Mouse (Mus musculus): ENCODE data around the gene Lca5l. TPM values are rescaled to one million over a fixed set of nuclear protein-coding genes. Genes with fewer than 3 reads are reported as not detected.

The Lca5l gene
- 0.25 and 0.38 TPM in 2 replicates for polyA plus RNA-seq (2012; rRNA removed)

DNA sequence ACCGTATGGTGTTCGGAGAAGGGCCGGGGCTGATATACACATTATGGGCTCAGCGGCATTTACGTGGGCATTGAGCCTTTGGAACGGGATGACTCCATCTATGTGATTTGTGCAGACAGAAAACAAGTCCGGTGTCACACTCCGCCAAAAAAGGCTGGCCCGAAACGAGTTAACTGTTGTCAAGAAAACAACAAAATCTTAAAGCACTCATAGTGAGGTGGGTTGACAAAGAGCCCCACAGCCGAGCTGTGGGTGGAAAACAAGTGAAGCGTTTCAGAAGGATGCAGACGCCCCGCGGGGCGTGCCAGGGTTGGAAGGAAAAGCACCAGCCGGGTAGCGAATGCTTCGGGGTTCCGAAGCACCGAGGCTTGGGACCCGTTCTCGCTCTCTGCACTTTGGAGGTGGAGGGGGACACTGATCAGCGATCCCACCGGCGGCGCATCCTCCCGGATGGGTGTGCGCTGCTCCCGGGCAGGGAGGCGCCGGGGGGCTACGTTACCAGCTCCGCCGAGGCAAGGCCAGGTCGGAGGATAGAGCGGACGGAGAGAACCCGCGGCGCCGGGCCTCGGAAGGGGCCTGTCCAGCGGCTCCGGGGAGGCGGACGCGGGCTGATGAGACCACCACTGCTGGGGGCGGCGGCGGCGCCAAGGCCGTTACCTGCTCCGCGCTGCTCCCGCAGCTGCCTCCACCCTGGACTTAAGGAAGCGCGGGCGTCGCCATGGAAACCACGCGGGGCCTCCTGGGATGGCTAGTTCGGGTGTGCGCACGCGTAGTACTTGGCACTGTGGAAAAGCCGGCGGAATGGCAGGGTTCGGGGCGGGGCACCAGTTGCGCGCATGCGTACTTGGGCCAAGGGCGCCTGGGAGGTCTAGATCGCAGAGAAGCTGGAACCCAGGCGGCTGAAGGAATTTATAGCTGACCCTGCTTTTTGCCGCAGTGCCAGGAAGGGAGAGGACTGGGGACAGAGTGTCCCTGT lies at the start of gene Lca5l:
Gene Lca5l (minus strand): TSS at position 741 of the 976 bp plus-strand sequence.

DNA sequence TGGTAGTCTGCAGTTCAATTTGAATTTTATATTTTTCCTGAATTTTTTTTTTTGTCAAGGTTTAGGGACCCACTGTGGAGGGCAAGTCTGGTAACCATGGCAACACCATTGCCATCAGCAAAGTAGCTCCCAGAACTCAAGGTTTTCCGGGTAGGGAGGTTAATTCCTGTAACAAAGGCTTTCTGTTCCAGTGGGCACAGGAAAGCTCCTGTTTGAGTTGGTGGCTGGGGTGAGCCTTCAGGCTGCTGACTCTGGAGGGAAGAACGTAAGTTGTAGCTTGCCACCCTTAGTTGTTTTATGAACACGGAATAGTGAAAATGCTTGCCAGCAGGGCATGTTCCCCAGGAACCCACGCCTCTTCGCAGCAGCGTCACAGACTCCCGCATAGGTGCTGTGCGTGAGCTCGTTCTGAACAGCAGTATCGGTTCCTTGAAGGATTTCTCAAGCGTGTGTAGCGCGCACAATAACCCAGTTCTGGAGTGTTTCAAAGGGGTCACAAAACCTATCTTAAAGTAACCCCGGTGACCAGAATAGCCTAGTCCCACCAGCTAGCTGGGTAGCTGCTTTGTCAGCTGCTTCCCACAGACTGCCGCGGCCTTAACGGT lies 43.4 kb upstream of the Lca5l start, which contains the start of gene B3galt5:
Gene B3galt5 (plus strand): TSS at position 436 of the 605 bp plus-strand sequence.

GRCm38 (mm10) chr16:96199913-96200701 lies 8.0 kb upstream of the Lca5l start, which contains the start of gene Sh3bgr:
Sh3bgr (plus strand) TSS chr16:96200450.

GRCm38 (mm10) chr16:96145110-96145800 lies 46.8 kb downstream of the Lca5l start, which contains the start of gene Wrb:
Wrb (plus strand) TSS chr16:96145407.

GRCm38 (mm10) chr16:96127657-96128344 lies 64.3 kb downstream of the Lca5l start, which contains the start of gene Hmgn1:
Hmgn1 (minus strand) TSS chr16:96127729.

Other genes with a start within 250 kb of the Lca5l start
- 9.0 and 9.2 TPM in 2 replicates for gene Psmg1, start 201.3 kb downstream of the Lca5l start, polyA plus RNA-seq (2012; rRNA removed)
- 26.0 and 26.2 TPM in 2 replicates for gene Brwd1, start 109.7 kb downstream of the Lca5l start, polyA plus RNA-seq (2012; rRNA removed)
- 12.9 and 13.3 TPM in 2 replicates for gene Hmgn1, start 64.5 kb downstream of the Lca5l start, polyA plus RNA-seq (2012; rRNA removed)
- 39.6 and 54.9 TPM in 2 replicates for gene Wrb, start 46.9 kb downstream of the Lca5l start, polyA plus RNA-seq (2012; rRNA removed)
- 16.7 and 21.8 TPM in 2 replicates for gene Sh3bgr, start 8.2 kb upstream of the Lca5l start, polyA plus RNA-seq (2012; rRNA removed)
- 98.2 and 99.3 TPM in 2 replicates for gene B3galt5, start 43.5 kb upstream of the Lca5l start, polyA plus RNA-seq (2012; rRNA removed)

All from colon, adult 2 months (tissue).